Mouse (Mus musculus) hindbrain, embryonic 16.5 days (tissue): ENCODE measurements around the gene Galk1. TPM values are rescaled to one million over a fixed set of nuclear protein-coding genes. Genes with fewer than 3 reads are reported as not detected.

ENCODE experiments used
- polyA plus RNA-seq: library from polyadenylated mRNA; unstranded; fragments of >200 nt; fragmentation: Nextera tagmentation; extraction: Ambion mirVana; gene quantifications from 2 replicates; pipeline ENCODE4 v1.2.1, GENCODE M21; 2015

The Galk1 gene
- polyA plus RNA-seq, 1 experiment from 2014 or later: 76.0 TPM

Other genes starting within 250 kb of the Galk1 start
- 22.0 and 29.0 TPM in 2 replicates for gene Tmem94, start 247.3 kb downstream of the Galk1 start, polyA plus RNA-seq
- gene Caskin2, start 199.1 kb downstream of the Galk1 start, polyA plus RNA-seq: 9.0 and 12.6 TPM in 2 replicates
- 18.7 and 23.3 TPM in 2 replicates for gene Tsen54, start 198.0 kb downstream of the Galk1 start, polyA plus RNA-seq
- gene Llgl2, start 188.7 kb downstream of the Galk1 start, polyA plus RNA-seq: 1.3 and 2.1 TPM in 2 replicates
- gene Myo15b, start 154.3 kb downstream of the Galk1 start, polyA plus RNA-seq: 0.16 and 0.31 TPM in 2 replicates
- gene Smim5, start 112.8 kb downstream of the Galk1 start, polyA plus RNA-seq: 2.5 and 3.9 TPM in 2 replicates
- gene Smim6, start 100.7 kb downstream of the Galk1 start, polyA plus RNA-seq: 0.49 and 0.58 TPM in 2 replicates
- gene Sap30bp, start 79.4 kb downstream of the Galk1 start, polyA plus RNA-seq: 38.4 and 45.3 TPM in 2 replicates
- 20.2 and 21.3 TPM in 2 replicates for gene Recql5, start 79.2 kb downstream of the Galk1 start, polyA plus RNA-seq
- gene Itgb4, start 38.0 kb downstream of the Galk1 start, polyA plus RNA-seq: 1.8 and 2.1 TPM in 2 replicates
- 1,585 and 1,603 TPM in 2 replicates for gene H3f3b, start 15.2 kb upstream of the Galk1 start, polyA plus RNA-seq
- gene Unk, start 17.6 kb upstream of the Galk1 start, polyA plus RNA-seq: 30.1 and 37.6 TPM in 2 replicates
- 0.69 and 0.80 TPM in 2 replicates for gene Unc13d, start 65.2 kb upstream of the Galk1 start, polyA plus RNA-seq
- 183 and 225 TPM in 2 replicates for gene Wbp2, start 74.3 kb upstream of the Galk1 start, polyA plus RNA-seq
- 13.5 and 14.5 TPM in 2 replicates for gene Trim47, start 114.5 kb upstream of the Galk1 start, polyA plus RNA-seq
- 3.0 and 4.2 TPM in 2 replicates for gene Trim65, start 118.4 kb upstream of the Galk1 start, polyA plus RNA-seq
- gene Mrpl38, start 126.1 kb upstream of the Galk1 start, polyA plus RNA-seq: 84.0 and 86.8 TPM in 2 replicates
- 49.5 and 55.5 TPM in 2 replicates for gene Fbf1, start 155.4 kb upstream of the Galk1 start, polyA plus RNA-seq
- gene Ten1, start 186.1 kb upstream of the Galk1 start, polyA plus RNA-seq: 92.1 and 106 TPM in 2 replicates
- gene Acox1, start 186.3 kb upstream of the Galk1 start, polyA plus RNA-seq: 67.8 and 73.1 TPM in 2 replicates
- 1.1 and 1.2 TPM in 2 replicates for gene Evpl, start 225.4 kb upstream of the Galk1 start, polyA plus RNA-seq